Mouse (Mus musculus): ENCODE measurements around the gene Spats2. TPM values are rescaled to one million over a fixed set of nuclear protein-coding genes. Genes with fewer than 3 reads are reported as not detected.
"Not testable (repeated sequence)": the region's sequence is repeated elsewhere in the genome, so short reads cannot be mapped to it uniquely, and the experiment has no call there.

Gene Spats2
- total RNA-seq (2021): 10 to 100 TPM; 14.0 to 15.6 TPM
- 5.6 and 7.6 TPM in 2 replicates for polyA plus RNA-seq (2012; rRNA removed)
- long read RNA-seq, transcript Spats2-201 (13 exons, 3,096 nt): major isoform, 21 of 24 reads
- long read RNA-seq, partial matches to known transcripts: 0 of 24 reads
- long read RNA-seq, other reads (novel, unspliced or antisense): 3 of 24 reads

GRCm38 (mm10) chr15:99125711-99126080 lies at the start of gene Spats2:
TSS of gene Spats2 (plus strand) at chr15:99125916.
- no peak for DNase-seq

GRCm38 (mm10) chr15:99076011-99076410 lies 49.7 kb upstream of the Spats2 start:
- not testable (repeated sequence) for DNase-seq

GRCm38 (mm10) chr15:99078181-99078910 lies 47.4 kb upstream of the Spats2 start:
- DNase-seq: no peak

GRCm38 (mm10) chr15:99079804-99080203 lies 45.9 kb upstream of the Spats2 start:
- no peak for DNase-seq

GRCm38 (mm10) chr15:99082322-99082721 lies 43.4 kb upstream of the Spats2 start:
- no peak for DNase-seq

GRCm38 (mm10) chr15:99082840-99083239 lies 42.9 kb upstream of the Spats2 start:
- no peak for DNase-seq

- peak; percentile 40 for DNase-seq
Observed at GRCm38 (mm10) chr15:99083258-99083657, 42.5 kb upstream of the Spats2 start.

GRCm38 (mm10) chr15:99083867-99084557 lies 41.7 kb upstream of the Spats2 start:
- DNase-seq: no peak

GRCm38 (mm10) chr15:99084618-99085017 lies 41.1 kb upstream of the Spats2 start:
- DNase-seq: no peak

GRCm38 (mm10) chr15:99085997-99086396 lies 39.7 kb upstream of the Spats2 start:
- DNase-seq: no peak

- no peak for DNase-seq
Observed at GRCm38 (mm10) chr15:99087253-99088075, 38.3 kb upstream of the Spats2 start, which contains the start of gene C1ql4. TSS of gene C1ql4 (minus strand) at chr15:99087817.

GRCm38 (mm10) chr15:99088292-99088691 lies 37.4 kb upstream of the Spats2 start:
- DNase-seq: peak; percentile 87

GRCm38 (mm10) chr15:99089069-99089468 lies 36.6 kb upstream of the Spats2 start:
- DNase-seq: no peak

GRCm38 (mm10) chr15:99092870-99093269 lies 32.8 kb upstream of the Spats2 start, which contains the start of gene Dnajc22:
TSS of gene Dnajc22 (plus strand) at chr15:99093170.
- no peak for DNase-seq

GRCm38 (mm10) chr15:99093291-99094258 lies 32.1 kb upstream of the Spats2 start:
- DNase-seq: peak; percentile 17

- DNase-seq: no peak
Observed at GRCm38 (mm10) chr15:99094631-99095270, 31.0 kb upstream of the Spats2 start.

GRCm38 (mm10) chr15:99095356-99095755 lies 30.4 kb upstream of the Spats2 start:
- no peak for DNase-seq

- DNase-seq: peak; percentile 15
Observed at GRCm38 (mm10) chr15:99096061-99096793, 29.5 kb upstream of the Spats2 start.

- peak; percentile 38 for DNase-seq
Observed at GRCm38 (mm10) chr15:99096831-99097500, 28.8 kb upstream of the Spats2 start.
